In genomic region chr10:61696560-61696823, GRCm38 (mm10) we compare ENCODE assay signal across 9 mouse cellular contexts. TPM values are rescaled to one million over a fixed set of nuclear protein-coding genes. Genes with fewer than 3 reads are reported as not detected.
A peak's percentile ranks its signal among the peaks of the same experiment; 100 is the strongest.
DNase-seq lines count a peak whose midpoint lies in the region; ATAC-seq and TF ChIP-seq lines count a peak whose summit lies in the region.
"Had no signal": no experiment of that assay in that cellular context is flagged by ENCODE, and none has a peak within 500 bp of the region (broad histone marks: within the 10 kb centered on the region; RNA-seq: fewer than 3 reads in every experiment).

No protein-coding gene starts in this region.

- no peak for TF ChIP-seq CTCF in G1E (IDR thresholded peaks at IDR 0.05; ENCODE audit: low read depth, low read length)
- TF ChIP-seq CTCF in liver, postnatal 0 days (IDR thresholded peaks at IDR 0.05; ENCODE audit: low read depth), result no peak

- no peaks in the 10 kb centered on the region for H3K9me3 ChIP-seq in heart, embryonic 12.5 days (replicated peaks)
- no peaks in the 10 kb centered on the region for H3K9me3 ChIP-seq in G1E (replicated peaks)
- H3K9me3 ChIP-seq in hindbrain, embryonic 10.5 days, result no peaks in the 10 kb centered on the region
- H3K9me3 ChIP-seq in liver, postnatal 0 days (ENCODE audit: low read length), result no peaks in the 10 kb centered on the region

- no peak for ATAC-seq in heart, embryonic 12.5 days (ENCODE audit: insufficient number of reproducible peaks, low FRiP score)
- ATAC-seq in G1E (ENCODE audit: extremely low read depth, insufficient number of reproducible peaks, low FRiP score, poor library complexity, severe bottlenecking), result no peak
- no peak for ATAC-seq in liver, postnatal 0 days
- ATAC-seq: Patski had no signal

- 9% methylated on average over 19 of the region's 19 CpGs for WGBS in heart, embryonic 12.5 days
- 10% methylated on average over 19 of the region's 19 CpGs for WGBS in hindbrain, embryonic 10.5 days
- WGBS in liver, postnatal 0 days (ENCODE audit: insufficient replicate concordance), result 6% methylated on average over 19 of the region's 19 CpGs

- DNase-seq in heart, adult 9 months (ENCODE audit: low spot score in 2 of 2), result no peak
- no peak for DNase-seq in G1E (ENCODE audit: low spot score)
- no peak for DNase-seq in hindbrain, embryonic 10.5 days (ENCODE audit: low spot score)
- no peak for DNase-seq in liver, postnatal 0 days
- DNase-seq in embryo, embryonic 10.5 days (ENCODE audit: low spot score), result no peak
- no peak for DNase-seq in gastrocnemius, adult 18-20 months (ENCODE audit: low spot score)
- no peak for DNase-seq in urinary bladder, adult 2 months (ENCODE audit: low spot score)

- H3K4me2 ChIP-seq in heart, embryonic 12.5 days, result peak overlapping the region; percentile 100
- H3K4me2 ChIP-seq in liver, postnatal 0 days (ENCODE audit: low read depth, low read length), result peak overlapping the region; percentile 95

- H3K36me3 ChIP-seq in heart, embryonic 12.5 days, result peaks cover 52% of the 10 kb centered on the region
- peaks cover 67% of the 10 kb centered on the region for H3K36me3 ChIP-seq in G1E (replicated peaks)
- peaks cover 52% of the 10 kb centered on the region for H3K36me3 ChIP-seq in hindbrain, embryonic 10.5 days
- H3K36me3 ChIP-seq in liver, postnatal 0 days (replicated peaks; ENCODE audit: insufficient read depth, low read length), result peaks cover 19% of the 10 kb centered on the region

- TF ChIP-seq EP300 in liver, postnatal 0 days (IDR thresholded peaks at IDR 0.05; ENCODE audit: low read depth), result no peak

- no peak overlapping the region for H3K27ac ChIP-seq in heart, embryonic 12.5 days (ENCODE audit: poor library complexity, severe bottlenecking)
- peak overlapping the region; percentile 86; the same call in 1 of the 2 replicates for H3K27ac ChIP-seq in hindbrain, embryonic 10.5 days
- peak overlapping the region; percentile 61 for H3K27ac ChIP-seq in liver, postnatal 0 days (ENCODE audit: low read depth)

- no peaks in the 10 kb centered on the region for H3K27me3 ChIP-seq in heart, embryonic 12.5 days (replicated peaks)
- no peaks in the 10 kb centered on the region for H3K27me3 ChIP-seq in G1E (ENCODE audit: insufficient read depth, low read length)
- H3K27me3 ChIP-seq in hindbrain, embryonic 10.5 days (ENCODE audit: insufficient read depth, poor library complexity, severe bottlenecking), result no peaks in the 10 kb centered on the region
- no peaks in the 10 kb centered on the region for H3K27me3 ChIP-seq in liver, postnatal 0 days (ENCODE audit: insufficient read depth, low read length)
- H3K27me3 ChIP-seq: Patski had no signal

- H3K4me1 ChIP-seq in heart, embryonic 12.5 days (replicated peaks), result peaks cover 21% of the 10 kb centered on the region
- H3K4me1 ChIP-seq in G1E (ENCODE audit: insufficient read depth, low read depth, low read length), result peaks cover 21% of the 10 kb centered on the region
- H3K4me1 ChIP-seq in hindbrain, embryonic 10.5 days (replicated peaks), result peaks cover 23% of the 10 kb centered on the region
- H3K4me1 ChIP-seq in liver, postnatal 0 days (ENCODE audit: insufficient read depth), result peaks cover 18% of the 10 kb centered on the region

- peak overlapping the region; percentile 97 for H3K4me3 ChIP-seq in heart, embryonic 12.5 days
- H3K4me3 ChIP-seq in G1E (ENCODE audit: low read depth, low read length), result peak overlapping the region; percentile 97
- peak overlapping the region; percentile 83 for H3K4me3 ChIP-seq in hindbrain, embryonic 10.5 days
- H3K4me3 ChIP-seq in liver, postnatal 0 days (ENCODE audit: low read depth, low read length), result peak overlapping the region; percentile 92

- peak overlapping the region; percentile 94 for H3K9ac ChIP-seq in heart, embryonic 12.5 days
- H3K9ac ChIP-seq in liver, postnatal 0 days (replicated peaks), result peak overlapping the region; percentile 85

RNA-seq across cellular contexts. Expression of gene Tysnd1, which starts 1.2 kb away (rescaled TPM):
- polyA plus RNA-seq in heart, embryonic 12.5 days (2016; fragmentation: Nextera tagmentation; extraction: Ambion mirVana), result 31.0 and 32.1 TPM in 2 replicates
- total RNA-seq in G1E (2014; fragmentation: Nextera tagmentation) (5.1 and 13.5 TPM in 2 replicates), G1E (2017) (8.2 and 10.8 TPM in 2 replicates)
- 104 and 161 TPM in 2 replicates for polyA plus RNA-seq in G1E (2012)
- 28.3 and 35.7 TPM in 2 replicates for polyA plus RNA-seq in hindbrain, embryonic 10.5 days (2016; fragmentation: Nextera tagmentation; extraction: Ambion mirVana)
- polyA plus RNA-seq in liver, postnatal 0 days (2015; fragmentation: Nextera tagmentation; extraction: Ambion mirVana), result 22.8 and 24.2 TPM in 2 replicates
- 10 to 100 TPM; 13.0 to 15.1 TPM for total RNA-seq in gastrocnemius, adult 18-20 months (2021)
- polyA plus RNA-seq in urinary bladder, adult 2 months (2012; rRNA removed), result 25.6 and 25.8 TPM in 2 replicates

RNA-seq across cellular contexts. Expression of gene Sar1a, which starts 16.4 kb away (rescaled TPM):
- polyA plus RNA-seq in heart, embryonic 12.5 days (2016; fragmentation: Nextera tagmentation; extraction: Ambion mirVana), result 172 and 179 TPM in 2 replicates
- total RNA-seq in G1E (2014; fragmentation: Nextera tagmentation) (60.0 and 85.1 TPM in 2 replicates), G1E (2017) (72.4 and 83.0 TPM in 2 replicates)
- polyA plus RNA-seq in G1E (2012), result 30.8 and 31.6 TPM in 2 replicates
- 217 and 229 TPM in 2 replicates for polyA plus RNA-seq in hindbrain, embryonic 10.5 days (2016; fragmentation: Nextera tagmentation; extraction: Ambion mirVana)
- polyA plus RNA-seq in liver, postnatal 0 days (2015; fragmentation: Nextera tagmentation; extraction: Ambion mirVana), result 60.7 and 62.1 TPM in 2 replicates
- total RNA-seq in gastrocnemius, adult 18-20 months (2021), result 100 to 1,000 TPM; 115 to 135 TPM
- polyA plus RNA-seq in urinary bladder, adult 2 months (2012; rRNA removed), result 146 and 162 TPM in 2 replicates

RNA-seq across cellular contexts. Expression of gene Aifm2, which starts 18.6 kb away (rescaled TPM):
- polyA plus RNA-seq in heart, embryonic 12.5 days (2016; fragmentation: Nextera tagmentation; extraction: Ambion mirVana), result 20.8 and 22.7 TPM in 2 replicates
- 2.7 and 7.4 TPM in 2 replicates for total RNA-seq in G1E (2014; fragmentation: Nextera tagmentation)
- total RNA-seq in G1E (2017), result 6.9 and 7.3 TPM in 2 replicates
- 3.2 and 4.1 TPM in 2 replicates for polyA plus RNA-seq in G1E (2012)
- polyA plus RNA-seq in hindbrain, embryonic 10.5 days (2016; fragmentation: Nextera tagmentation; extraction: Ambion mirVana), result 5.1 and 8.2 TPM in 2 replicates
- polyA plus RNA-seq in liver, postnatal 0 days (2015; fragmentation: Nextera tagmentation; extraction: Ambion mirVana), result 10.9 and 11.2 TPM in 2 replicates
- total RNA-seq in gastrocnemius, adult 18-20 months (2021), result 10 to 100 TPM; 12.4 to 15.2 TPM
- 188 and 194 TPM in 2 replicates for polyA plus RNA-seq in urinary bladder, adult 2 months (2012; rRNA removed)

RNA-seq across cellular contexts. Expression of gene Ppa1, which starts 48.1 kb away (rescaled TPM):
- polyA plus RNA-seq in heart, embryonic 12.5 days (2016; fragmentation: Nextera tagmentation; extraction: Ambion mirVana), result 130 and 132 TPM in 2 replicates
- total RNA-seq in G1E (2014; fragmentation: Nextera tagmentation) (19.0 and 29.6 TPM in 2 replicates), G1E (2017) (36.8 and 42.0 TPM in 2 replicates)
- 14.8 and 15.0 TPM in 2 replicates for polyA plus RNA-seq in G1E (2012)
- polyA plus RNA-seq in hindbrain, embryonic 10.5 days (2016; fragmentation: Nextera tagmentation; extraction: Ambion mirVana), result 293 and 337 TPM in 2 replicates
- polyA plus RNA-seq in liver, postnatal 0 days (2015; fragmentation: Nextera tagmentation; extraction: Ambion mirVana), result 161 and 191 TPM in 2 replicates
- 10 to 100 TPM; 57.6 to 68.1 TPM for total RNA-seq in gastrocnemius, adult 18-20 months (2021)
- polyA plus RNA-seq in urinary bladder, adult 2 months (2012; rRNA removed), result 80.6 and 99.8 TPM in 2 replicates
